Mouse (Mus musculus) lung, embryonic 15.5 days (tissue): ENCODE measurements around the gene Olfr1316. TPM values are rescaled to one million over a fixed set of nuclear protein-coding genes. Genes with fewer than 3 reads are reported as not detected.

Experiments used
- ATAC-seq: fragments of 200-750 bp; cut with Nextera tagmentation; 2 replicates; pipeline ENCODE4 v1.8.0; 2017; ENCODE audit warnings: moderate number of reproducible peaks, borderline replicate concordance; ENCODE audit not compliant: low FRiP score, low TSS enrichment; ENCODE audit errors: extremely low read depth
- H3K27ac ChIP-seq: fragments of 300-500 bp; sonication (generic); 2 replicates; pipeline ENCODE4 v1.5.1; 2015; ENCODE audit warnings: moderate library complexity, mild to moderate bottlenecking, inconsistent platforms
- H3K27me3 ChIP-seq: fragments of 300-500 bp; sonication (generic); 2 replicates; pipeline ENCODE4 v1.6.1; 2015; ENCODE audit warnings: inconsistent platforms
- H3K36me3 ChIP-seq: fragments of 300-500 bp; sonication (generic); 2 replicates; pipeline ENCODE4 v1.6.1; 2015; ENCODE audit warnings: inconsistent platforms
- H3K4me1 ChIP-seq: fragments of 300-500 bp; sonication (generic); 2 replicates; pipeline ENCODE4 v1.6.1; 2015; ENCODE audit warnings: inconsistent platforms
- H3K4me2 ChIP-seq: fragments of 300-500 bp; sonication (generic); 2 replicates; pipeline ENCODE4 v1.6.1; 2015; ENCODE audit warnings: inconsistent platforms, mild to moderate bottlenecking, moderate library complexity
- H3K4me3 ChIP-seq: fragments of 300-500 bp; sonication (generic); 2 replicates; pipeline ENCODE4 v1.5.1; 2015; ENCODE audit warnings: mild to moderate bottlenecking, inconsistent platforms
- H3K9ac ChIP-seq: fragments of 300-500 bp; sonication (generic); 2 replicates; pipeline ENCODE4 v1.6.1; 2015; ENCODE audit warnings: inconsistent platforms
- H3K9me3 ChIP-seq: fragments of 300-500 bp; sonication (generic); 2 replicates; pipeline ENCODE4 v1.6.1; 2016; ENCODE audit warnings: inconsistent platforms
- WGBS: fragments of 180-500 bp; shearing (Covaris S2); methylation state at CpG from one replicate; pipeline ENCODE4 v1.1.7; 2015; 5-methylcytosine and 5-hydroxymethylcytosine counted together
- polyA plus RNA-seq: library from polyadenylated mRNA; unstranded; fragments of >200 nt; fragmentation: Nextera tagmentation; extraction: Ambion mirVana; gene quantifications from 2 replicates; pipeline ENCODE4 v1.2.1, GENCODE M21; 2015

Gene Olfr1316
- not detected in 2 replicates for polyA plus RNA-seq

DNA sequence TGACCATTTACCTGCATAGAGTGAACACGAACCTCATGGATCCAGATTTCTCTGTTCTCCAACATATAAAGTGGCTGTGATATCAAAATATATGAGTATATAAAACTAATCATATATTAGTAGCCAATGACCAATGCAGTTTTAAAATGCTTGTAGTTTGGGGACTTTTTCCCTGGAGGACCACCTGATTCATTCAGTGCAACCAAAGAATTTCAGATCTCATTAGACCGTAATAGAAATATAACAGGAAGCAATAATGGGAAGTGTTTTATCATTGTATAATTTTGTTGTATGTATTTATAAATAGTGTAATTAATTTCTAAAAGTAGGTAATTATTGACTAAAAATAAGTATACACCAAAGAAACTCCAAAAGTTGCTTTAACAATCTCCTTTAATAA lies at the start of gene Olfr1316:
Gene Olfr1316, minus strand, starts transcription at position 101 of the 400 bp plus-strand sequence.
- Histone ChIP-seq H3K9ac (no peak within 1 kb of the TSS), H3K4me2 (no peak within 1 kb of the TSS), H3K4me3 (no peak within 1 kb of the TSS), H3K4me1 (no peaks in the 10 kb centered on the region), H3K36me3 (no peaks in the 10 kb centered on the region), H3K9me3 (no peaks in the 10 kb centered on the region), H3K27me3 (no peaks in the 10 kb centered on the region), H3K27ac (no peak within 1 kb of the TSS)
- ATAC-seq, result no peak
- 73% methylated on average over 2 of the region's 2 CpGs for WGBS

DNA sequence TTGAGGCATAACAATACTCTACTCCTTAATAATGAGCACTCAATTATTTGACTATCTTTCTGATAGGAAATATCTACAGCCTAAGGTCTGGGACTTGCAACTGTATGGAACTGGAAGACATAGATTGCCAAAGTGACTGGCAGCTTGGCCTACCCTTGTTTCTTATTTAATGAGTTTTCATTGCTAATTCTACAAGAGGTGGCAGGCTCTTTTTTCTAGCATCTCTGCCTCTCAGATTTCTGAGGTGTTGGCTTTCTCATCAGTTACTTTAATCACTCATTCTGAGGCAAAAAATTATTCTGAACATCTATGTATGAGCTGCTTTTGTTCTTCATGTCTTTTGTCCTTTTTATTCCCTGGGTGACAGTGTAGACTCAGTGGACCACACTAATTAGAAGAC lies 19.1 kb upstream of the Olfr1316 start, which contains the start of gene Olfr1318:
Gene Olfr1318, plus strand, starts transcription at position 301 of the 400 bp plus-strand sequence.
- H3K27me3 ChIP-seq, result no peaks in the 10 kb centered on the region
- H3K36me3 ChIP-seq, result no peaks in the 10 kb centered on the region
- ATAC-seq, result no peak
- no peak within 1 kb of the TSS for H3K9ac ChIP-seq
- H3K9me3 ChIP-seq, result no peaks in the 10 kb centered on the region
- no peaks in the 10 kb centered on the region for H3K4me1 ChIP-seq
- H3K4me3 ChIP-seq, result no peak within 1 kb of the TSS
- H3K27ac ChIP-seq, result no peak within 1 kb of the TSS
- no peak within 1 kb of the TSS for H3K4me2 ChIP-seq

DNA sequence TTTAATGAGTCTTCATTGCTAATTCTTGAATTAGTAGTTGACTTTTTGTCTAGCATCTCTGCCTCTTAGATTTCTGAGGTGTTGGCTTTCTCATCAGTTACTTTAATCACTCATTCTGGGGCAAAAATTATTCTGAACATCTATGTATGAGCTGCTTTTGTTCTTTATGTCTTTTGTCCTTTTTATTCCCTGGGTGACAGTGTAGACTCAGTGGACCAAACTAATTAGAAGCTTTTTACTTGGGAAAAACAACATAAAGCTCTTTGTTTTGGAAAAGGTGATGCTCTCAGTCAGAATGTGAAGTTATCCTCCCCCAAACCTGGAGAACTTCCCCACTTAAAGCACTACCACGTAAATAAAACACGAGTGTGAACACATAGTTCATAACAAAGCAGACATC lies 5.3 kb upstream of the Olfr1316 start, which contains the start of gene Olfr1317:
Gene Olfr1317, plus strand, starts transcription at position 301 of the 400 bp plus-strand sequence.
- no peak within 1 kb of the TSS for H3K4me3 ChIP-seq
- 78% methylated on average over 2 of the region's 2 CpGs for WGBS
- no peak within 1 kb of the TSS for H3K27ac ChIP-seq
- no peak within 1 kb of the TSS for H3K9ac ChIP-seq
- H3K4me1 ChIP-seq, result no peaks in the 10 kb centered on the region
- ATAC-seq, result no peak
- H3K36me3 ChIP-seq, result no peaks in the 10 kb centered on the region
- H3K27me3 ChIP-seq, result no peaks in the 10 kb centered on the region
- H3K4me2 ChIP-seq, result no peak within 1 kb of the TSS
- H3K9me3 ChIP-seq, result no peaks in the 10 kb centered on the region

DNA sequence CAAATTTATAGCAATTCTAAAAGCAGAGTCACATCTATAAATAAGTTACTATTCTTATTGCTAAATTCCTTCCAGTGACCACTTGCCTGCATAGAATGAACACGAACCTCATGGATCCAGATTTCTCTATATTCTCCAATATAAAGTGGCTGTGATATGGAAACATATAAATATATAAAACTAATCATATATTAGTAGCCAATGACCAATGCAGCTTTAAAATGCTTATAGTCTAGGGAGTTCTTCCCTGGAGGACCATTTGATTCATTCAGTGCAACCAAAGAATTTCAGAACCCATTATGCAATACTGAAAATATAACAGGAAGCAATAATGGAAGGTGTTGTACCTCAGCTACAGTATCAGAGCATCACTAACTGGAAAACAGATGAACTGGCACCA lies 19.4 kb downstream of the Olfr1316 start, which contains the start of gene Olfr1315-ps1:
Gene Olfr1315-ps1, minus strand, starts transcription at position 101 of the 400 bp plus-strand sequence.
- 72% methylated on average over 1 of the region's 1 CpGs for WGBS
- no peak within 1 kb of the TSS for H3K27ac ChIP-seq
- H3K9ac ChIP-seq, result no peak within 1 kb of the TSS
- no peaks in the 10 kb centered on the region for H3K27me3 ChIP-seq
- no peaks in the 10 kb centered on the region for H3K36me3 ChIP-seq
- no peak within 1 kb of the TSS for H3K4me3 ChIP-seq
- H3K9me3 ChIP-seq, result no peaks in the 10 kb centered on the region
- ATAC-seq, result no peak
- no peaks in the 10 kb centered on the region for H3K4me1 ChIP-seq
- no peak within 1 kb of the TSS for H3K4me2 ChIP-seq

DNA sequence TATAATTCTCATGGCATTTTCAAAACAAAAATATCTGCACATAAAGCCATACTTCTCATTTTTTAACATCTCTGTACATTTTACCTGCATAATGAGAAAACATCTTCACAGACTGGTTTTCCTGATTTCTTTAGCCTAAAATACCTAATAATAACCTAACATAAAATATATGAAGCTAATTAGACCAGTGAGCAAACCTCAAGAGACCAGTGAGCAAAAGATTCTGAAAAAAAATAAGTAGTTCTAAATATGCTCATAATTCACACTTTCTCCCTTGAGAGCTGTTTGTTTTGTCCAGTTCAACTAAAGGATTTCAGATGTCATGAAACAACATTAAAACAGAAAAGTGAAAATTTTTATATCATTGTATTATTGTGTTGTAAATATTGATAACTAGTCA lies 38.1 kb downstream of the Olfr1316 start, which contains the start of gene Olfr1314:
Gene Olfr1314, minus strand, starts transcription at position 101 of the 400 bp plus-strand sequence.
- no peaks in the 10 kb centered on the region for H3K4me1 ChIP-seq
- H3K9me3 ChIP-seq, result no peaks in the 10 kb centered on the region; the same call in 1 of the 2 replicates
- no peak within 1 kb of the TSS for H3K4me2 ChIP-seq

DNA sequence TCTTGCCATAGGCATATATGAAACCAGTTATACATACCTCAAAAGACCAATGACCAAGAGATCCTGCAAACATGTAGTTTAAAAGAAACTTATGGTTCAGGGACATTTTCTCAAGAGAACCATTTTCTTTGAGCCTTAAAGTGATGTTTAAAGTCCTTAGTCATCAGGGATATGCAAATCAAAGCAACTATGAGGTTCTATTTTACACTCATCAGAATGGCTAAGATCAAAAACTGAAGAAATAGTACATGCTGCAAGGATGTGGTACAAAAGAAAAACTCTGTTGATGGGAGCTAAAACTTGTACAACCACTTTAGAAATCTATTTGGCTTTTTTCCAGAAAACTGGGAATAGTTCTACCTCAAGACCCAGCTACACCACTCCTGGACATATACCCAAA lies 57.0 kb downstream of the Olfr1316 start, which contains the start of gene Olfr1313:
Gene Olfr1313, minus strand, starts transcription at position 101 of the 400 bp plus-strand sequence.
- ATAC-seq, result no peak
- Histone ChIP-seq H3K27ac (no peak within 1 kb of the TSS), H3K9me3 (no peaks in the 10 kb centered on the region), H3K9ac (no peak within 1 kb of the TSS), H3K4me3 (no peak within 1 kb of the TSS), H3K27me3 (no peaks in the 10 kb centered on the region), H3K4me2 (no peak within 1 kb of the TSS), H3K4me1 (no peaks in the 10 kb centered on the region), H3K36me3 (no peaks in the 10 kb centered on the region)

More for the DNA sequence above, 38.1 kb downstream of the Olfr1316 start, which contains the start of gene Olfr1314:
- no peaks in the 10 kb centered on the region for H3K27me3 ChIP-seq
- H3K4me3 ChIP-seq, result no peak within 1 kb of the TSS
- no peak within 1 kb of the TSS for H3K27ac ChIP-seq
- H3K36me3 ChIP-seq, result no peaks in the 10 kb centered on the region
- H3K9ac ChIP-seq, result no peak within 1 kb of the TSS
- ATAC-seq, result no peak

Other genes with a start within 250 kb of the Olfr1316 start
- not detected in 2 replicates for gene Olfr1306, start 218.7 kb downstream of the Olfr1316 start, polyA plus RNA-seq
- 0.01 TPM in 1 of 2 replicates, not detected in the other for gene Olfr1307, start 185.5 kb downstream of the Olfr1316 start, polyA plus RNA-seq
- gene Olfr1308, start 170.0 kb downstream of the Olfr1316 start, polyA plus RNA-seq, result not detected in 2 replicates
- not detected in 2 replicates for gene Olfr1309, start 144.7 kb downstream of the Olfr1316 start, polyA plus RNA-seq
- gene Olfr1310, start 122.3 kb downstream of the Olfr1316 start, polyA plus RNA-seq, result not detected in 2 replicates
- gene Olfr1311, start 110.6 kb downstream of the Olfr1316 start, polyA plus RNA-seq, result not detected in 2 replicates
- not detected in 2 replicates for gene Olfr1312, start 84.7 kb downstream of the Olfr1316 start, polyA plus RNA-seq
- not detected in 2 replicates for gene Olfr1313, start 57.1 kb downstream of the Olfr1316 start, polyA plus RNA-seq
- gene Olfr1314, start 38.2 kb downstream of the Olfr1316 start, polyA plus RNA-seq, result not detected in 2 replicates
- gene Olfr1315-ps1, start 19.5 kb downstream of the Olfr1316 start, polyA plus RNA-seq, result not detected in 2 replicates
- gene Olfr1317, start 5.4 kb upstream of the Olfr1316 start, polyA plus RNA-seq, result not detected in 2 replicates
- gene Olfr1318, start 19.2 kb upstream of the Olfr1316 start, polyA plus RNA-seq, result not detected in 2 replicates
- 16.3 and 17.3 TPM in 2 replicates for gene Lpcat4, start 104.5 kb upstream of the Olfr1316 start, polyA plus RNA-seq
- gene Nutm1, start 124.3 kb upstream of the Olfr1316 start, polyA plus RNA-seq, result not detected in 2 replicates
- gene Nop10, start 126.9 kb upstream of the Olfr1316 start, polyA plus RNA-seq, result 182 and 204 TPM in 2 replicates
- gene Slc12a6, start 130.8 kb upstream of the Olfr1316 start, polyA plus RNA-seq, result 6.8 and 9.3 TPM in 2 replicates
- gene Gm21985, start 131.3 kb upstream of the Olfr1316 start, polyA plus RNA-seq, result not detected in 2 replicates
- gene Emc4, start 233.1 kb upstream of the Olfr1316 start, polyA plus RNA-seq, result 107 and 113 TPM in 2 replicates
- gene Katnbl1, start 244.2 kb upstream of the Olfr1316 start, polyA plus RNA-seq, result 39.4 and 40.2 TPM in 2 replicates